Mouse (Mus musculus): Measurements from ENCODE around the gene Gm42674. TPM values are rescaled to one million over a fixed set of nuclear protein-coding genes. Genes with fewer than 3 reads are reported as not detected.

Gm42674 gene
- total and polyA plus RNA-seq, 3 experiments: not detected

GRCm38 (mm10) chr3:90614611-90615251 is 13.0 kb downstream of the Gm42674 start:
- no peak for DNase-seq (ENCODE audit: extremely low read depth)
- H3K36me3 ChIP-seq (replicated peaks in 1 of 2; ENCODE audit: control insufficient read depth in 1 of 2, insufficient read depth in 1 of 2, low read length in 1 of 2): no peaks in the 10 kb centered on the region
- no peak overlapping the region for H3K9ac ChIP-seq (ENCODE audit: insufficient read depth, low read depth)
- no peak overlapping the region for H3K4me2 ChIP-seq (ENCODE audit: insufficient read depth, low read depth, poor library complexity, severe bottlenecking)
- H3K4me1 ChIP-seq (ENCODE audit: control insufficient read depth in 1 of 2, insufficient read depth in 2 of 2): peaks cover 0 to 26% of the 10 kb centered on the region in 2 experiments; a peak in 2 of 4 replicates
- dilution Hi-C loops (cut with MboI; ENCODE audit: extremely low pct_ligation_motif_present, extremely low pct_unique_long_range_greater_than_20kb, low sequenced_read_pairs) (no loop called here), in situ Hi-C loops (cut with MboI; ENCODE audit: low pct_ligation_motif_present, low pct_unique_long_range_greater_than_20kb, low sequenced_read_pairs) (loop anchor here (5.0 kb wide), 1 partner anchor 107 kb away; the partner anchor contains the start of gene Chtop)
- H3K27ac ChIP-seq (ENCODE audit: insufficient read depth, low read depth): no peak overlapping the region
- H3K27me3 ChIP-seq (replicated peaks): peaks cover 3% of the 10 kb centered on the region
- H3K79me2 ChIP-seq (replicated peaks; ENCODE audit: control insufficient read depth, extremely low read depth, insufficient read depth, poor library complexity, severe bottlenecking): no peaks in the 10 kb centered on the region
- H3K4me3 ChIP-seq (replicated peaks in 1 of 3; ENCODE audit: low read depth in 2 of 3, low read length in 2 of 3, poor library complexity in 1 of 3): no peak overlapping the region
- no peak for TF ChIP-seq GABPA (IDR thresholded peaks at IDR 0.05; ENCODE audit: insufficient replicate concordance, low read depth, low read length)
- TF ChIP-seq SIN3A (IDR thresholded peaks at IDR 0.05; ENCODE audit: low read length): no peak
- TF ChIP-seq CHD2 (IDR thresholded peaks at IDR 0.05; ENCODE audit: low read length): no peak
- TF ChIP-seq MAZ (IDR thresholded peaks at IDR 0.05; ENCODE audit: low read depth, low read length): no peak
- no peak for TF ChIP-seq UBTF (IDR thresholded peaks at IDR 0.05; ENCODE audit: low read depth, low read length)
- TF ChIP-seq KAT2A (IDR thresholded peaks at IDR 0.05; ENCODE audit: insufficient replicate concordance, low read length): no peak
- TF ChIP-seq MEF2A (IDR thresholded peaks at IDR 0.05; ENCODE audit: borderline replicate concordance, low read depth, low read length): no peak
- TF ChIP-seq RCOR1 (conservative IDR thresholded peaks at IDR 0.05; ENCODE audit: low read depth, low read length): no peak
- no peak for TF ChIP-seq NRF1 (IDR thresholded peaks at IDR 0.05; ENCODE audit: low read depth, low read length)
- no peak for TF ChIP-seq POLR2A (IDR thresholded peaks at IDR 0.05; ENCODE audit: low read depth, low read length)
- no peak for TF ChIP-seq MAFK (IDR thresholded peaks at IDR 0.05; ENCODE audit: insufficient replicate concordance, low read length)
- no peak for TF ChIP-seq ZC3H11A (IDR thresholded peaks at IDR 0.05; ENCODE audit: low read depth, low read length)
- no peak for TF ChIP-seq BHLHE40 (IDR thresholded peaks at IDR 0.05; ENCODE audit: low read depth, low read length)
- TF ChIP-seq CHD1 (IDR thresholded peaks at IDR 0.05; ENCODE audit: low read depth, low read length): no peak
- no peak for TF ChIP-seq ELF1 (IDR thresholded peaks at IDR 0.05; ENCODE audit: low read depth, low read length)
- no peak for TF ChIP-seq NELFE (IDR thresholded peaks at IDR 0.05; ENCODE audit: low read depth, low read length)
- no peak for TF ChIP-seq CTCF (conservative IDR thresholded peaks at IDR 0.05 in 1 of 2, IDR thresholded peaks at IDR 0.05 in 1 of 2; ENCODE audit: low read depth in 2 of 2, low read length in 2 of 2)
- TF ChIP-seq PAX5 (IDR thresholded peaks at IDR 0.05; ENCODE audit: low read length): no peak
- no peak for TF ChIP-seq JUN (IDR thresholded peaks at IDR 0.05; ENCODE audit: insufficient read depth, low read depth, low read length)
- no peak for TF ChIP-seq SMC3 (IDR thresholded peaks at IDR 0.05; ENCODE audit: low read depth, low read length)
- H3K9me3 ChIP-seq (replicated peaks; ENCODE audit: low read length): no peaks in the 10 kb centered on the region

- Histone ChIP-seq H3K27me3 (replicated peaks) (peaks cover 3% of the 10 kb centered on the region), H3K36me3 (replicated peaks in 1 of 2; ENCODE audit: control insufficient read depth in 1 of 2, insufficient read depth in 1 of 2, low read length in 1 of 2) (no peaks in the 10 kb centered on the region), H3K9ac (ENCODE audit: insufficient read depth, low read depth) (no peak overlapping the region), H3K27ac (ENCODE audit: insufficient read depth, low read depth) (no peak overlapping the region), H3K4me1 (ENCODE audit: control insufficient read depth in 1 of 2, insufficient read depth in 2 of 2) (peaks cover 0 to 25% of the 10 kb centered on the region in 2 experiments; a peak in 2 of 4 replicates), H3K79me2 (replicated peaks; ENCODE audit: control insufficient read depth, extremely low read depth, insufficient read depth, poor library complexity, severe bottlenecking) (no peaks in the 10 kb centered on the region), H3K9me3 (replicated peaks; ENCODE audit: low read length) (no peaks in the 10 kb centered on the region), H3K4me2 (ENCODE audit: insufficient read depth, low read depth, poor library complexity, severe bottlenecking) (0 out of 2 replicates have a peak overlapping the region, but pooled peaks have one; percentile 16), H3K4me3 (replicated peaks in 1 of 3; ENCODE audit: low read depth in 2 of 3, low read length in 2 of 3, poor library complexity in 1 of 3) (no peak overlapping the region)
- dilution Hi-C loops (cut with MboI; ENCODE audit: extremely low pct_ligation_motif_present, extremely low pct_unique_long_range_greater_than_20kb, low sequenced_read_pairs) (no loop called here), in situ Hi-C loops (cut with MboI; ENCODE audit: low pct_ligation_motif_present, low pct_unique_long_range_greater_than_20kb, low sequenced_read_pairs) (no loop called here)
- peak; percentile 75 for DNase-seq (ENCODE audit: extremely low read depth)
- peak; percentile 77 for TF ChIP-seq RAD21 (IDR thresholded peaks at IDR 0.05; ENCODE audit: low read depth, low read length)
- TF ChIP-seq CTCF (conservative IDR thresholded peaks at IDR 0.05 in 1 of 2, IDR thresholded peaks at IDR 0.05 in 1 of 2; ENCODE audit: low read depth in 2 of 2, low read length in 2 of 2): peak; percentile 30 to 85; a peak in 3 of 4 replicates
- peak; percentile 71 for TF ChIP-seq SMC3 (IDR thresholded peaks at IDR 0.05; ENCODE audit: low read depth, low read length)
- TF ChIP-seq POLR2A (IDR thresholded peaks at IDR 0.05; ENCODE audit: low read depth, low read length): no peak
- TF ChIP-seq JUND (conservative IDR thresholded peaks at IDR 0.05; ENCODE audit: low read depth, low read length): no peak
- TF ChIP-seq CHD1 (IDR thresholded peaks at IDR 0.05; ENCODE audit: low read depth, low read length): no peak
- TF ChIP-seq MEF2A (IDR thresholded peaks at IDR 0.05; ENCODE audit: borderline replicate concordance, low read depth, low read length): 0 out of 2 replicates have a peak, but pooled peaks have one; percentile 11
- TF ChIP-seq ZMIZ1 (IDR thresholded peaks at IDR 0.05; ENCODE audit: low read depth, low read length): no peak
- TF ChIP-seq MAZ (IDR thresholded peaks at IDR 0.05; ENCODE audit: low read depth, low read length): 0 out of 2 replicates have a peak, but pooled peaks have one; percentile 40
- TF ChIP-seq ZC3H11A (IDR thresholded peaks at IDR 0.05; ENCODE audit: low read depth, low read length): no peak
- no peak for TF ChIP-seq ELF1 (IDR thresholded peaks at IDR 0.05; ENCODE audit: low read depth, low read length)
- no peak for TF ChIP-seq TCF12 (IDR thresholded peaks at IDR 0.05; ENCODE audit: low read depth, low read length)
- TF ChIP-seq SIN3A (IDR thresholded peaks at IDR 0.05; ENCODE audit: low read length): no peak
- 0 out of 2 replicates have a peak, but pooled peaks have one; percentile 22 for TF ChIP-seq MAX (IDR thresholded peaks at IDR 0.05; ENCODE audit: low read length)
- no peak for TF ChIP-seq GABPA (IDR thresholded peaks at IDR 0.05; ENCODE audit: insufficient replicate concordance, low read depth, low read length)
These were observed 13.7 kb downstream of the Gm42674 start for GRCm38 (mm10) chr3:90615415-90615814.
